Mouse (Mus musculus) megakaryocyte, embryonic 14.5 days (primary cell): ENCODE data around the gene Pcsk6.

Experiments
- FLI1 ChIP-seq: IDR thresholded peaks from 2 replicates; pipeline ENCODE4 v1.6.1; 2012; ENCODE audit warnings: low read length, inconsistent platforms, mixed read lengths
- GATA1 ChIP-seq: IDR thresholded peaks from 3 replicates; pipeline ENCODE4 v1.6.1; 2012; ENCODE audit warnings: mixed read lengths, low read length, inconsistent platforms, borderline replicate concordance

DNA sequence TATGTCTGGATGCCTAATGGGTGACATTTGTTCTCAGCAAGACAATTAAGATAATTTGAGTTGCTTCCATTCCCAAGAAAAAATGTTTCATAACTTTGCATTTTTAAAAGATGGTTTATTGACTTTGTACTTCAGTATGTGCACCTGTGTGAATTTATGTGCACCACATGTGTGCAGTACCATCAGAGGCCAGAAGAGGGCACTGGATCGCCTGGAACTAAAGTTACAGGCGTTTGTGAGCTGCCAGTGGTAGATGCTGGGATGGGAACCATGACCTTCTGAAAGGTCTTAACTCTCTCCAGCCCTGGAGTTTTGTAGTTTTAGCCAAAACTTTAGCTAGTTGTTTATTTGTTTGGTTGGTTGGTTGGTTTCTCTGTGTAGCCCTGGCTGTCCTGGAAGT is 18.3 kb upstream of the Pcsk6 start:
- TF ChIP-seq GATA1 (no peak), FLI1 (no peak)
